Mouse (Mus musculus): Measurements from ENCODE around the gene Adrm1.
"Not testable (repeated sequence)": the region's sequence is repeated elsewhere in the genome, so short reads cannot be mapped to it uniquely, and the experiment has no call there.

The Adrm1 gene

DNA sequence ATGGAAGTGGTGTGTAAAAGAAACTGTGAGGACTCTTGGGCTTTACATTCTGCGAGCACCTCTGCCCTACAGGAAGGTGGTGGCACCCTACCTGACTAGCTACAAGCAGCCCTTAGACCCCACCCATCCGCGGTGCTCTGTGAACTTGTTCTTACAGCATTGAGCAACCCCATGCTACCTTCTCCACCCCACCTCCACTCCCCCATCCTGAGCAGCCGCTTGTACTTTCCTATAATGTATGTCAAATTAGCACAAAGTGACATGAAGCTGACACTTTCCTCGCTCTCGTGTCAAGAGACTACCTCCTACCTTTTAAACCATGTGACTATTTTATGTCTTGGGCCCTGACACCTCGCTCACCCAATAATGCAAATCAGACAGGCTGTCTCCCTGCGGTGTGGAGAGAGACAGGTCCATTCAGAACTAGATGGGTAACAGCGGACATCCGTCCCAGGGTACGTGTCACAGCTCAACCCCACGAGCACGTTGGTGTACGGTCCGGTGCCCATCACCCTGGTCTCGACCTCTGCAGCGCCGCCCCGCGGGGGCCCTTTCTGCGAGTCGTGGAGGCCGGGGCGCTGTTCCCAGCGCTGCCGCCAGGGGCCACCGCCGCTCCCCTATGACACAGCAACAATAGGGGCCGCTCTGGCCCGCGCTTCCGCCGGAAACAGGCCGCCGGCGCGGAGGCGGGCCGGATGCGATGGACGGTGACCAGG lies at the start of gene Adrm1:
Gene Adrm1 (plus strand): TSS at position 680 of the 716 bp plus-strand sequence.
- DNase-seq: peak; percentile 98

- DNase-seq: no peak
These were observed 47.1 kb upstream of the Adrm1 start for GRCm38 (mm10) chr2:180124192-180124591.

DNA sequence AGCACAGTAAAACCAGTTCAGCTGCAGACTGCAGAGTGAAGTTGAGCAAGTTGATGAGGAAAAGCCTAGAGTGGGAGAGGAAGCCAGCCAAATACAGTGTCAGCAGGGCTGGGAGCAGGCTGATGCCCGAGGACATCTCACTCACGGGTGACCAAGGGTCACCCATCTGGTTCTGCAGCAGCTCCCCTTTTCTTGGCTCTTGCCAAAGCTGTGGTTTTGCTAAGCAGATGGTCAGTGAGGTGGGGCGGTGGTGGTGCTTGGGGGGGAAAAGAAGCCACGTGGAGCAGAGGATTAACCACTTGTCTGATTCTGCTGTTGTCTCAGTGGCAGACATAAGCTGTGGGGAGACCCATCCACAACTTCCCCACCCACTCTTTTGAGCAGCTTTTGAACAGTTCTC lies 45.1 kb upstream of the Adrm1 start:
- no peak for DNase-seq

DNA sequence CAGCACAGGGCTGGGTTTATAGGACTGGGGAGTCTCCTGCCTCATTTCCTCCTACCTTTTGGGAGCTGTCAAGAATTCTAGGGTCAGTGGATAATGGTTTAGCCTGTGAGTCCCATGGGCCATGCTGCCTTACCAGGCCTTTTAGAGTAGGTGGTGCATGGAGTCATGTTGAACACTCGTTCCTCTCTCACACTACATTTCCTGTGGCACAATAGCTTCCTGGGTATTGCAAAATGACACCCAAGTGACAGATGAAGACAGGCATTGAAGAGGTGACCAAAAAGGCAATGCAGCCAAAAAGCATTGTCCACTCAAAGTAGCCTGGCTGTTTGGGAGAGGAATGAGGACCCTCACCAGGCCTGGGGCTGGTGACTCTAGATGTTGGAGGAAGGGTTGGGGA lies 43.6 kb upstream of the Adrm1 start:
- no peak for DNase-seq

DNA sequence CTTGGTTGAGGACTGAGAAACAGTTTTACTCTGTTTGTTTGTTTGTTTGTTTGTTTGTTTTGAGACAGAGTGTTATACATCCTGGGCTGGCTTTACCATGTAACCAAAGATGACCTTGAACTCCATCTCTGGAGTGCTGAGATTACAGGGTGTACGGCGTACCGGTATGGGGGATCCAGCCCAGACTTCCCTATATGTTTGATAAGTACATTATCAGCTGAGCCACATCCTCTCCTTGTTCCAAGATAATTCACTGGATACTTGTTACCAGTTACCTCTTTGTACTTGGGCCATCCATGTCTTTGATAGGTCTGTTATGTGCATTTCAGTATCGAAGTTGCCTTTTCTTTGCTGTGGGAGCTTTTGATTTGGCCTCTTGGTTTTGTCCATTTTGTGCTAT lies 38.1 kb upstream of the Adrm1 start:
- no peak for DNase-seq

- DNase-seq: no peak
These were observed 37.4 kb upstream of the Adrm1 start for GRCm38 (mm10) chr2:180133911-180134310.

- DNase-seq: no peak
These were observed 35.9 kb upstream of the Adrm1 start for GRCm38 (mm10) chr2:180135414-180135813.

GRCm38 (mm10) chr2:180146091-180146490 lies 25.2 kb upstream of the Adrm1 start:
- no peak for DNase-seq

- no peak for DNase-seq
These were observed 23.9 kb upstream of the Adrm1 start for GRCm38 (mm10) chr2:180147379-180147778.

- DNase-seq: no peak
These were observed 22.7 kb upstream of the Adrm1 start for GRCm38 (mm10) chr2:180148551-180148950.

DNA sequence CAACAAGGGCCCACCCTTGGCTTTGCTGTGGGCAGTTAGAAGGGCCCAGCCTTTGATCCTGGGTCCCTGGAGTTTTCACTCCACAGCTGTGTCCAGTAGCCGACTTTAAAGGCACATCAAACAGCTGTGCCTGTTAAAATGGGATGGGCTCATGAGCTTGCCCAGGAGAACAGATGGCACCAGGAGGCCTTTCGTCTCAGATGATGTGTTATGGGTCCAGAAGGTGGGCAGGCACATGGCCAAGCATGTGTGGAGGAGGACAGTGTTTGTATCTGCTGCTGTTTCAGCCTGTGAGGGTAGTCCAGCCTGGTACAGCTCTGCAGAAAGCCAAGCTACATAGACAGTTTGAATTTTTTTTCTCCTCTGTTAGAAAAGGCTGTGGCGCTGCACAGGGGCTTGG lies 16.5 kb upstream of the Adrm1 start:
- DNase-seq: no peak

DNA sequence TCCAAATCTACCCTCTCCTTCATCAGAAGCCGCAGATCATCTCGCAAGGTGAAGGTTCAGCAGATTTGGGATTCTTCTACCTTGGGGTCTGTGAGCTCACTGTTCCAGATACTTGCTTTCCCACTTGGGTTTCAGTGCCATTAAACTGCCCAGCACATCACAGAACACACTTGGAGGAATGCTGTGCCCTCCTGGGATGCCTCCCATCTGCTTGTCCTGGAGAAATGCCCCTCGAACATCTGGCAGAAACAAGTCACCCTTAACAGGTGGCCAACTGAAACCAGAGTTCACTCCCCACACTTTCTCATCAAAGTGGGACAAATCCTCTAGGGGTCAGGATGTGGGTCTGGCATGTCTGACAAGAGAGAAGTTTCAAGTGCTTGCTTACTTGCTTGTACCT lies 12.7 kb upstream of the Adrm1 start:
- DNase-seq: no peak

- DNase-seq: no peak
These were observed 5.4 kb upstream of the Adrm1 start for GRCm38 (mm10) chr2:180165855-180166254.

- no peak for DNase-seq
These were observed 4.4 kb upstream of the Adrm1 start for GRCm38 (mm10) chr2:180166869-180167268.

GRCm38 (mm10) chr2:180170151-180170805 lies 1.0 kb upstream of the Adrm1 start:
- no peak for DNase-seq

DNA sequence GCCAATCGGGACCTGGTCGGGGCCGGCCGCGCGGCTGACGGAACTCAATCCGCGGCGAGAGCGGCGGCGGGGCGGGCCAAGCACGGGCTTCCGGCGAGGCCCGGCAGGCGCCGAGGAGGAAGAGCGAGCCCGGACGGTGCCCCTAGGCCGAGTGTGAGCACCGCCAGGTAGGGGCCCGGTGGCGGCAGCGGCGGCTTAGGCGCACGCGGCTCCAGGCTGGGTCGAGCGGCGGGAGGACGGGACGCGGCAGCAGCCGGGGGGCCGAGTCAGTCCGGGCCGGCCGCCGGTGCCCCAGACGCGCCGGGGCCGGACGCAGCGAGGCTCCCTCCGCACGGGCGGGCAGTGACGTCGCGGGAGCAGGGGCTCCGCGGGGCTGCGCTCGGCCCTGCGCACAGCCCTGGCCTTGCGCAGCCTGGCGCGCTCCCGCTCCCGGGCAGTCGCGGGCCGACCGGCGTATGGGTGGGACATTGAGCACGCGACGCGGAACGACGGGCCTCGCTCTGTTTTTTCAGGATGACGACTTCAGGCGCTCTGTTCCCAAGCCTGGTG lies 311 bp downstream of the Adrm1 start:
- DNase-seq: no peak

GRCm38 (mm10) chr2:180172152-180172551 lies 867 bp downstream of the Adrm1 start:
- DNase-seq: no peak

- DNase-seq: no peak
These were observed 1.9 kb downstream of the Adrm1 start for GRCm38 (mm10) chr2:180173163-180173562.

DNA sequence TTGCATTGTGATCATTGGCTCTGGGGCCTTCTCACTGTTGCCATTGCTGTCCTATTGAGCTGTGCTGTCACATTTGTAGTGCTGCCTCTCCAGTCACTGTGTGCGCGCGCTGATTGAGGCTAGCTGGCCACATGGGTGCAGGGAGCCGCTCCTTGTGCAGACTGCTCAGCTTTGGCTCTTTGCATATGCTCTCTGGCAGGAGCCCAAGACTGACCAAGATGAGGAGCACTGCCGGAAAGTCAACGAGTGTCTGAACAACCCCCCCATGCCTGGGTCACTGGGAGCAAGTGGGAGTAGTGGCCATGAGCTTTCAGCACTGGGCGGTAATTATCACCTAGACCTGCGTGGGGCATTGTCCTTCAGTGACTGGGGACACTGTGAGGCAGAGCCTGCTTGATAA lies 2.4 kb downstream of the Adrm1 start:
- not testable (repeated sequence) for DNase-seq

GRCm38 (mm10) chr2:180174121-180174520 lies 2.8 kb downstream of the Adrm1 start:
- no peak for DNase-seq

DNA sequence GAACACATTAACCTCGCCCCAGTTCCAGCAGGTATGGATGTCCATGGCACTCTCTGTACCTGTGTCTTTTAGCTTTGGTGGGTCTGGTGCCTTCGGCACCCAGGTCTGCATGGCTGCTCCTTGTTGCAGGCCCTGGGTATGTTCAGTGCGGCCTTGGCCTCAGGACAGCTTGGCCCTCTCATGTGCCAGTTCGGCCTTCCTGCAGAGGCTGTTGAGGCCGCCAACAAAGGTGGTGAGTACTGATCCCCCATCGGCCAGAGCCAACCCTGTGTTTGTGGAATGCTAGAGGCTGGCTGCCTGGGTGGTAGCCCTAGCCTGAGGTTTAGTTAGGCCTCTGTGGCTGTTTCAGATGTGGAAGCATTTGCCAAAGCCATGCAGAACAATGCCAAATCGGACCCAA lies 4.4 kb downstream of the Adrm1 start:
- no peak for DNase-seq

DNA sequence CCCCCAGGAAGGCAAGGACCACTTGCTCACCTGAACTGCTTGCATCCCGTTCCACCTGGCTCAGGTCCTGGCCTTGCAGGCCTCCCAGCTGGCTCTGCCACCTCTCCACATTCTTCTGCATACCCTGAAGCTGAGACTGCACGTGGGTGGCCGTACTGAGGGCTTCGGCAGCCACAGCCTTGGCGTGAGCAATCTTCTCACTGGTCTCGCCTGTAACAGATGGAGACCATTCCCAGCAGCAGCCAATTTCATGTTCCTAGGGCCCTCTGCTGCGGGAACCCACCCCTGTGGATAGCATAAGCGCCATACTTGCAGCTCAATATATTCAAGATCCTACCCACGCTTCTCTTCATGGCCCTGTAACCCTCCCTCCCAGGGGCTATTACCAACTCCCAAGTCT lies 10.3 kb downstream of the Adrm1 start:
- DNase-seq: no peak

GRCm38 (mm10) chr2:180184011-180184751 lies 12.9 kb downstream of the Adrm1 start:
- DNase-seq: no peak

DNA sequence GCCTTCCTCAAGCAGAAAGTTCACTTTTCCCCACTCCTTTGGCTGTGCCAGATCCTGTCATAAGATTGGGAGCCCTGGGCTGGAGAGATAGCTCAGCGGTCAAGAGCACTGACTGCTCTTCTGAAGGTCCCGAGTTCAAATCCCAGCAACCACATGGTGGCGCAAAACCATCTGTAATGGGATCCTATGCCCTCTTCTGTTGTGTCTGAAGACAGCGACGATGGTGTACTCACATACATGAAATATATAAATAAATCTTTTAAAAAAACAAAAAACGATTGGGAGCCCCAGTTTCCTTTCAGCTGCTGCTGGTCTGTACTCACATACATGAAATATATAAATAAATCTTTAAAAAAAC lies 13.4 kb downstream of the Adrm1 start:
- DNase-seq: no peak

Data from thymus, postnatal 25 days (tissue).